Mouse (Mus musculus) E14TG2a.4 (cell line): Measurements from ENCODE around the gene Plac9a.

Source experiments
- CTCF ChIP-seq: conservative IDR thresholded peaks from 2 replicates; pipeline ENCODE4 v1.5.1; 2014; ENCODE audit warnings: low read length
- NANOG ChIP-seq: IDR thresholded peaks from 2 replicates; pipeline ENCODE4 v1.6.1; 2014; ENCODE audit warnings: borderline replicate concordance, low read length, mixed read lengths
- POU5F1 ChIP-seq: IDR thresholded peaks from 2 replicates; pipeline ENCODE4 v1.6.1; 2014; ENCODE audit warnings: low read length, borderline replicate concordance

- TF ChIP-seq CTCF (no peak), NANOG (no peak), POU5F1 (no peak)
Observed at GRCm38 (mm10) chr14:25848237-25848636, 54.7 kb downstream of the Plac9a start.
